Mouse (Mus musculus): ENCODE data around the gene Ebf1.

DNA sequence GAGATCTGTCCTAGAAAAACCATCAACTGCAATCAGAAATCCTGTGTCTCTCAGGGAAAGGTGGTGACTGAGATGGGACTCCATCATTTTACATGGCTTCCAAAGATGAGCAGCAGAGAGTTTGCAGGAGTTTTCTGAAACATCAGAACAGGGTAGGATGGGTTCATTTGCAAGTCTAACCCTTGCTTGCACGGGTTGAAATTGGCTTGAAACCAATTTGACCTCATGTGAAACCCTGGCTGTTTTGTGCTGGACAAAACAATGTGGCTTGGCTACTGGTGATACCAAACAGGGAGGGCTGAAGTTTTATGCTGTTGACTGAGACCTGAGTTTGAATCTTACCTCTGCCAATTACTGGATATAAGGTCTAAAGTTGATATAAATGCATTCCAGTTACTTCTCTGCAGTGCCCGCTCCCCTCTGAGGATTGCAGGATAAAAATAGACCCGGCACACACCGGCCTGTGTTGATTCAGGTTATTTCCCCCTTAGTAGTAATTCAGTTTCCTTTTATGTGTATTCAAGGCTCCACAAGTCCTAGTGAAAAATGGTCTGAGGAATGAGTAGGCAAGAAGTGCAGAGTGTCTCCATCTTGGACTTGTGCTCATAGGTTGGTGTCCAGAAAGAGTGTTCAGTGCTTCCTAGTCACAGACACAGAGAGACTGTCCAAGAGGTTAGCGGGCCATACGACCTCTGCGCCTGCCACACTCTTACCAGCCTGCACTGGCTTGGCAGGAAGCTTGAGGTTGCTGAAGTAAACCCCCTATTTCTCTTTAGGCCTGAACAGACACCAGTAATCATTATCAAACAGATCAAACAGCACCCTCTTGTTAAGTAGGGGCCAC lies 147.1 kb downstream of the Ebf1 start:
- TF ChIP-seq TAL1 (IDR thresholded peaks at IDR 0.05; ENCODE audit: low read length), result no peak
- TF ChIP-seq GATA1 (IDR thresholded peaks at IDR 0.05; ENCODE audit: low read length), result no peak

Data from erythroblast, embryonic 14.5 days (primary cell).